Mouse (Mus musculus) CH12.LX (cell line): ENCODE data around the gene Fastk. TPM values are rescaled to one million over a fixed set of nuclear protein-coding genes. Genes with fewer than 3 reads are reported as not detected.
A peak's percentile ranks its signal among the peaks of the same experiment; 100 is the strongest.

Source experiments
- DNase-seq: peaks from one replicate; pipeline ENCODE4 v3.0.0-alpha.2; 2013; ENCODE audit errors: extremely low read depth
- H3K27ac ChIP-seq: 2 replicates; pipeline ENCODE4 v1.5.1; 2012; ENCODE audit warnings: low read depth, mild to moderate bottlenecking, control low read depth, moderate library complexity; ENCODE audit not compliant: insufficient read depth
- H3K27me3 ChIP-seq: replicated peaks from 2 replicates; pipeline ENCODE3; 2012; ENCODE audit warnings: inconsistent platforms
- H3K36me3 ChIP-seq, 2 experiments: replicated peaks in 1 of 2; 2 replicates each; pipeline versions ENCODE3 to v1.6.1; 2012; ENCODE audit warnings: inconsistent platforms in 1 of 2, low read length in 1 of 2, mild to moderate bottlenecking in 1 of 2, mixed read lengths in 1 of 2, moderate library complexity in 1 of 2; ENCODE audit not compliant: control insufficient read depth in 1 of 2, insufficient read depth in 1 of 2
- H3K4me1 ChIP-seq, 2 experiments: 2 replicates each; pipeline ENCODE4 v1.6.1; 2012; ENCODE audit warnings: inconsistent platforms in 1 of 2, moderate library complexity in 1 of 2; ENCODE audit not compliant: insufficient read depth in 2 of 2, control insufficient read depth in 1 of 2
- H3K4me2 ChIP-seq: 2 replicates; pipeline ENCODE4 v1.6.1; 2012; ENCODE audit warnings: low read depth, mild to moderate bottlenecking, control low read depth; ENCODE audit not compliant: poor library complexity, insufficient read depth, severe bottlenecking
- H3K4me3 ChIP-seq, 3 experiments: fragments of 150-350 bp in 1 of 3; sonication (generic) in 1 of 3; replicated peaks in 1 of 3; 2 replicates each; pipeline versions ENCODE3 to v1.5.1; 2011 to 2012; ENCODE audit warnings: low read depth in 2 of 3, low read length in 2 of 3, mild to moderate bottlenecking in 2 of 3, moderate library complexity in 2 of 3, control low read depth in 1 of 3, improper control_type of control experiment in 1 of 3, inconsistent platforms in 1 of 3, mixed read lengths in 1 of 3; ENCODE audit not compliant: poor library complexity in 1 of 3
- H3K79me2 ChIP-seq: replicated peaks from 2 replicates; pipeline ENCODE4 v1.6.1; 2012; ENCODE audit warnings: mild to moderate bottlenecking, moderate library complexity; ENCODE audit not compliant: control insufficient read depth, poor library complexity, insufficient read depth, severe bottlenecking; ENCODE audit errors: extremely low read depth
- H3K9ac ChIP-seq: 2 replicates; pipeline ENCODE4 v1.6.1; 2012; ENCODE audit warnings: low read depth, mild to moderate bottlenecking, control low read depth, moderate library complexity; ENCODE audit not compliant: insufficient read depth
- H3K9me3 ChIP-seq: replicated peaks from 2 replicates; pipeline ENCODE3; 2012; ENCODE audit warnings: low read length, inconsistent platforms, mixed read lengths
- CHD1 ChIP-seq: IDR thresholded peaks from 2 replicates; pipeline ENCODE4 v1.6.1; 2012; ENCODE audit warnings: low read depth, low read length, improper control_type of control experiment, inconsistent platforms
- CHD2 ChIP-seq: IDR thresholded peaks from 2 replicates; pipeline ENCODE4 v1.6.1; 2011; ENCODE audit warnings: low read length, improper control_type of control experiment
- CTCF ChIP-seq, 2 experiments: IDR thresholded peaks in 1 of 2; conservative IDR thresholded peaks in 1 of 2; 2 replicates each; pipeline ENCODE4 v1.5.1; 2011 to 2012; ENCODE audit warnings: low read depth in 2 of 2, low read length in 2 of 2, improper control_type of control experiment in 1 of 2, inconsistent platforms in 1 of 2, mild to moderate bottlenecking in 1 of 2, moderate library complexity in 1 of 2
- E2F4 ChIP-seq: IDR thresholded peaks from 2 replicates; pipeline ENCODE4 v1.6.1; 2011; ENCODE audit warnings: low read depth, low read length, improper control_type of control experiment; ENCODE audit not compliant: insufficient replicate concordance
- ELF1 ChIP-seq: IDR thresholded peaks from 2 replicates; pipeline ENCODE4 v1.6.1; 2014; ENCODE audit warnings: low read depth, mild to moderate bottlenecking, inconsistent platforms, low read length, improper control_type of control experiment
- EP300 ChIP-seq: IDR thresholded peaks from 2 replicates; pipeline ENCODE4 v1.6.1; 2011; ENCODE audit warnings: low read length, improper control_type of control experiment
- IRF4 ChIP-seq: IDR thresholded peaks from 2 replicates; pipeline ENCODE4 v1.6.1; 2014; ENCODE audit warnings: low read depth, mild to moderate bottlenecking, inconsistent platforms, low read length, improper control_type of control experiment
- KAT2A ChIP-seq: IDR thresholded peaks from 2 replicates; pipeline ENCODE4 v1.6.1; 2012; ENCODE audit warnings: low read length, improper control_type of control experiment, inconsistent platforms; ENCODE audit not compliant: insufficient replicate concordance
- MAFK ChIP-seq: IDR thresholded peaks from 2 replicates; pipeline ENCODE4 v1.6.1; 2011; ENCODE audit warnings: low read length, improper control_type of control experiment; ENCODE audit not compliant: insufficient replicate concordance
- MAX ChIP-seq: IDR thresholded peaks from 2 replicates; pipeline ENCODE4 v1.6.1; 2011; ENCODE audit warnings: low read length, improper control_type of control experiment
- MXI1 ChIP-seq: IDR thresholded peaks from 2 replicates; pipeline ENCODE4 v1.6.1; 2011; ENCODE audit warnings: mild to moderate bottlenecking, low read depth, low read length, improper control_type of control experiment
- POLR2A ChIP-seq: IDR thresholded peaks from 2 replicates; pipeline ENCODE4 v1.6.1; 2011; ENCODE audit warnings: low read depth, mild to moderate bottlenecking, improper control_type of control experiment, low read length
- RAD21 ChIP-seq: IDR thresholded peaks from 2 replicates; pipeline ENCODE4 v1.6.1; 2011; ENCODE audit warnings: low read depth, mild to moderate bottlenecking, low read length, improper control_type of control experiment, moderate library complexity
- RCOR1 ChIP-seq: conservative IDR thresholded peaks from 2 replicates; pipeline ENCODE4 v1.6.1; 2012; ENCODE audit warnings: low read depth, mild to moderate bottlenecking, inconsistent platforms, low read length, improper control_type of control experiment
- SIN3A ChIP-seq: IDR thresholded peaks from 2 replicates; pipeline ENCODE4 v1.6.1; 2012; ENCODE audit warnings: low read length, improper control_type of control experiment, inconsistent platforms
- SMC3 ChIP-seq: IDR thresholded peaks from 2 replicates; pipeline ENCODE4 v1.6.1; 2011; ENCODE audit warnings: low read depth, low read length, improper control_type of control experiment
- TCF12 ChIP-seq: IDR thresholded peaks from 2 replicates; pipeline ENCODE4 v1.6.1; 2014; ENCODE audit warnings: low read depth, mild to moderate bottlenecking, inconsistent platforms, low read length, improper control_type of control experiment
- UBTF ChIP-seq: IDR thresholded peaks from 2 replicates; pipeline ENCODE4 v1.6.1; 2012; ENCODE audit warnings: low read depth, mild to moderate bottlenecking, inconsistent platforms, low read length, improper control_type of control experiment, moderate library complexity
- USF1 ChIP-seq: IDR thresholded peaks from 2 replicates; pipeline ENCODE4 v1.6.1; 2014; ENCODE audit warnings: low read depth, mild to moderate bottlenecking, inconsistent platforms, low read length, improper control_type of control experiment
- ZC3H11A ChIP-seq: IDR thresholded peaks from 2 replicates; pipeline ENCODE4 v1.6.1; 2012; ENCODE audit warnings: low read depth, mild to moderate bottlenecking, inconsistent platforms, low read length, improper control_type of control experiment
- ZKSCAN1 ChIP-seq: IDR thresholded peaks from 2 replicates; pipeline ENCODE4 v1.6.1; 2012; ENCODE audit warnings: low read depth, inconsistent platforms, low read length, improper control_type of control experiment, borderline replicate concordance
- ZNF384 ChIP-seq: IDR thresholded peaks from 2 replicates; pipeline ENCODE4 v1.6.1; 2012; ENCODE audit warnings: low read depth, low read length, improper control_type of control experiment, inconsistent platforms
- dilution Hi-C: fragments of 300-500 bp; cut with MboI; formaldehyde crosslinking; loops from 2 replicates; pipeline ENCODE4 v1.14.3; 2020; ENCODE audit warnings: low sequenced_read_pairs; ENCODE audit not compliant: extremely low pct_unique_long_range_greater_than_20kb, extremely low pct_ligation_motif_present
- in situ Hi-C: fragments of 300-500 bp; cut with MboI; formaldehyde crosslinking; loops from 3 replicates; pipeline ENCODE4 v1.14.3; 2019; ENCODE audit warnings: low sequenced_read_pairs, low pct_ligation_motif_present, low pct_unique_long_range_greater_than_20kb, mixed read lengths
- polyA plus RNA-seq: library from polyadenylated mRNA; unstranded; fragments of >175 nt; gene quantifications from 2 replicates; pipeline ENCODE4 v1.2.1, GENCODE M21; 2012; ENCODE audit warnings: low read depth; ENCODE audit not compliant: insufficient read length
- total RNA-seq, 2 experiments: library from RNA; depleted of rRNA; stranded (reverse); fragments of 300-350 nt in 1 of 2; fragments of >200 nt in 1 of 2; gene quantifications; 2 replicates each; pipeline ENCODE4 v1.2.3; 2012 to 2014

The Fastk gene
- total and polyA plus RNA-seq, 3 experiments = 44.8 to 88.0 (median 61.4) TPM

DNA sequence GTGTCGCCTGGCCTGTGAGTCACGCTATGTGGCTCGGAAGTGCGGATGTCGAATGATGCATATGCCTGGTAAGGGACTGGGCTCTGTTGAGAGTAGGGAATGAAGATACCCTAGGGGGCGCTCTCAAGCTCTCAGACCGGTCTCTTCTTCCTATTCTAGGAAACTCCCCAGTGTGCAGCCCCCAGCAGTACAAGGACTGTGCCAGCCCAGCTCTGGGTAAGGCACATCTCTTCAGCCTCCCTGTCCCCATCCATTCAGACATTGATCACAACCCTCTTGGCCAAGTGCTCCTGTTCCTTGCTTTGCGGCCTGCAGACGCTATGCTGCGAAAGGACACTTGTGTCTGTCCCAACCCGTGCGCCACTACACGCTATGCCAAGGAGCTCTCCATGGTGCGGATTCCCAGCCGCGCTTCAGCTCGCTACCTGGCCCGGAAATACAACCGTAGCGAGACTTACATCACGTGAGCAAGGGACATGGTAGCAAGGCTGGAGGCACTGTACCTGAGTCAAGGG lies 28.8 kb downstream of the Fastk start:
- H3K4me3 ChIP-seq = no peak overlapping the region
- in situ Hi-C loops = no loop called here

DNA sequence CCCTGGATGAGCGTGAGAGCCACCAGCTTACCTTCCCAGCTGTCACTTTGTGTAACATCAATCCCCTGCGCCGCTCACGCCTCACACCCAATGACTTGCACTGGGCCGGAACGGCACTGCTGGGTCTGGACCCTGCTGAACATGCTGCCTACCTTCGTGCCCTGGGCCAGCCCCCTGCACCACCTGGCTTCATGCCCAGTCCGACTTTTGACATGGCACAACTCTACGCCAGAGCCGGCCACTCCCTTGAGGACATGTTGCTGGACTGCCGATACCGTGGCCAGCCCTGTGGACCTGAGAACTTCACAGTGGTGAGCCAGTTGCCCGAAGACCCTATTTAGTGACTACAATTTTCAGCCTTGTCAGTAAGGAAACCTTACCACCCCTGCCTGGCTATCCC lies 31.1 kb downstream of the Fastk start:
- Histone ChIP-seq H3K4me2 (no peak overlapping the region), H3K27ac (no peak overlapping the region), H3K4me3 (no peak overlapping the region), H3K9me3 (no peaks in the 10 kb centered on the region), H3K36me3 (peaks cover 3 to 52% of the 10 kb centered on the region in 2 experiments), H3K27me3 (no peaks in the 10 kb centered on the region), H3K79me2 (no peaks in the 10 kb centered on the region), H3K9ac (no peak overlapping the region), H3K4me1 (no peaks in the 10 kb centered on the region; a peak in 1 of 4 replicates)
- no peak for DNase-seq
- dilution Hi-C loops (no loop called here), in situ Hi-C loops (no loop called here)
- TF ChIP-seq ZKSCAN1 (no peak), IRF4 (no peak), UBTF (no peak), CHD1 (no peak)

More for the DNA sequence above, 28.8 kb downstream of the Fastk start:
- Histone ChIP-seq H3K27me3 (no peaks in the 10 kb centered on the region), H3K4me2 (no peak overlapping the region), H3K9ac (no peak overlapping the region), H3K36me3 (peaks cover 14 to 54% of the 10 kb centered on the region in 2 experiments), H3K9me3 (no peaks in the 10 kb centered on the region), H3K27ac (no peak overlapping the region), H3K79me2 (no peaks in the 10 kb centered on the region), H3K4me1 (no peaks in the 10 kb centered on the region; a peak in 1 of 4 replicates)
- DNase-seq = peak; percentile 65
- dilution Hi-C loops = no loop called here
- TF ChIP-seq ZNF384 (no peak), ZC3H11A (no peak), CTCF (conservative IDR thresholded peaks at IDR 0.05 in 1 of 2, IDR thresholded peaks at IDR 0.05 in 1 of 2; ENCODE audit: low read depth in 2 of 2, low read length in 2 of 2) (peak; percentile 41 to 71), POLR2A (no peak), CHD2 (no peak), SIN3A (no peak), EP300 (no peak), ELF1 (no peak), CHD1 (no peak), MXI1 (no peak), SMC3 (peak; percentile 55), RAD21 (peak; percentile 51)

DNA sequence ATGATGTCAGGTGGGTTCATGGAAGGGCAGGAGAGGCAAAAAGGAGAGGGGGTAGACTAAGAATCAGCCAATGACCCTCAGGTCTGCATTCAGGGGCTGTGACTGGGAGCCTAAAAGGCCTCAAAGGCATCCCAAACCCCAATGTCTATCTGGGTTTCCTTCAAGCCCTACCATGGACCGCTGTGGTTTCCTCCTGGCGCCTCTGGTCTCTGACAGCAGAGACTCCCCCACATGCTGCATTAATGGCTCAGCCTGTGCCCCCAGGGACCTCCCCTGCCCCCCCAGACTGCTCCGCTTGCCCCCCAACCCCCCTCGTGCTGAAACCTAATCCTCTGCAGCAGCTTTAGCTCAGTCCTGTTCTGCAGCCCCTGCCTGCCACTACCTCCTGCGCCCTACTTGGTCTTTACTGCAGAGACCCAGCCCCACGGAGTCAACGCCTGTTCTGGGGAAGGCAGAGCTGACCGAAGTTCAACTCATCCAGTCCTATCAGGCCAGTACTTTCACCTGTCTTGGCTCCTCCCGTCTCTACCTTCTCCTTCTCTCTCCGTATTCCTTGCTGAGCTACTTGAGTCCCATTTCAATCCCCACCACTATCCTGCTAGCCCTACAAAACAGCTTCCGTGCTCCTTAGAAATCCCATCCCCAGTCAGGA lies 31.9 kb downstream of the Fastk start, which contains the start of gene Asic3:
Asic3 (plus strand) TSS at position 351 of the 652 bp plus-strand sequence.
- TF ChIP-seq MAFK (no peak), USF1 (no peak), CTCF (conservative IDR thresholded peaks at IDR 0.05 in 1 of 2, IDR thresholded peaks at IDR 0.05 in 1 of 2; ENCODE audit: low read depth in 2 of 2, low read length in 2 of 2) (no peak), TCF12 (no peak), MAX (no peak), E2F4 (no peak), SMC3 (no peak), ELF1 (no peak), KAT2A (no peak), RCOR1 (no peak)
- H3K4me1 ChIP-seq = no peaks in the 10 kb centered on the region; a peak in 1 of 4 replicates
- in situ Hi-C loops = no loop called here
- H3K9ac ChIP-seq = no peak within 1 kb of the TSS
- peaks cover 8 to 52% of the 10 kb centered on the region in 2 experiments for H3K36me3 ChIP-seq
- no peaks in the 10 kb centered on the region for H3K9me3 ChIP-seq
- no peak within 1 kb of the TSS for H3K27ac ChIP-seq
- dilution Hi-C loops = no loop called here
- H3K27me3 ChIP-seq = no peaks in the 10 kb centered on the region
- H3K79me2 ChIP-seq = no peaks in the 10 kb centered on the region
- DNase-seq = no peak
- no peak within 1 kb of the TSS for H3K4me2 ChIP-seq
- H3K4me3 ChIP-seq = no peak within 1 kb of the TSS
